Mouse (Mus musculus) heart, embryonic 11.5 days (tissue): ENCODE results near the gene Sdf2l1. TPM values are rescaled to one million over a fixed set of nuclear protein-coding genes. Genes with fewer than 3 reads are reported as not detected.

Source experiments
- ATAC-seq: fragments of 200-750 bp; cut with Nextera tagmentation; replicated peaks from 2 replicates; pipeline ENCODE4 v1.8.0; 2017; ENCODE audit warnings: moderate library complexity; ENCODE audit not compliant: insufficient number of reproducible peaks, low FRiP score, low TSS enrichment
- H3K27ac ChIP-seq: fragments of 300-500 bp; sonication (generic); 2 replicates; pipeline ENCODE4 v1.5.1; 2014; ENCODE audit warnings: mild to moderate bottlenecking, low read depth, low read length
- H3K27me3 ChIP-seq: fragments of 300-500 bp; sonication (generic); 2 replicates; pipeline ENCODE4 v1.6.1; 2014; ENCODE audit warnings: mild to moderate bottlenecking, low read length, mixed read lengths; ENCODE audit not compliant: control insufficient read depth, insufficient read depth
- H3K36me3 ChIP-seq: fragments of 300-500 bp; sonication (generic); 2 replicates; pipeline ENCODE4 v1.6.1; 2014; ENCODE audit warnings: mild to moderate bottlenecking, low read length, moderate library complexity, mixed read lengths; ENCODE audit not compliant: control insufficient read depth, insufficient read depth
- H3K4me1 ChIP-seq: fragments of 300-500 bp; sonication (generic); 2 replicates; pipeline ENCODE4 v1.6.1; 2014; ENCODE audit warnings: low read length; ENCODE audit not compliant: control insufficient read depth, insufficient read depth
- H3K4me2 ChIP-seq: fragments of 300-500 bp; sonication (generic); 2 replicates; pipeline ENCODE4 v1.6.1; 2014; ENCODE audit warnings: mild to moderate bottlenecking, moderate library complexity
- H3K4me3 ChIP-seq: fragments of 300-500 bp; sonication (generic); 2 replicates; pipeline ENCODE4 v1.5.1; 2014; ENCODE audit warnings: low read depth, low read length
- H3K9ac ChIP-seq: fragments of 300-500 bp; sonication (generic); 2 replicates; pipeline ENCODE4 v1.6.1; 2014; ENCODE audit warnings: mild to moderate bottlenecking, low read depth, low read length, moderate library complexity
- H3K9me3 ChIP-seq: fragments of 300-500 bp; sonication (generic); replicated peaks from 2 replicates; pipeline ENCODE4 v1.6.1; 2016; ENCODE audit warnings: low read length; ENCODE audit not compliant: control insufficient read depth
- WGBS: fragments of 180-500 bp; shearing (Covaris S2); extraction: QIAGEN DNeasy Blood & Tissue Kit; methylation state at CpG from one replicate; pipeline ENCODE4 v1.1.7; 2014; ENCODE audit not compliant: insufficient replicate concordance; 5-methylcytosine and 5-hydroxymethylcytosine counted together
- polyA plus RNA-seq: library from polyadenylated mRNA; unstranded; fragments of >200 nt; fragmentation: Nextera tagmentation; extraction: Ambion mirVana; gene quantifications from 2 replicates; pipeline ENCODE4 v1.2.1, GENCODE M21; 2014

Gene Sdf2l1
- polyA plus RNA-seq, 1 experiment from 2014 or later: 63.6 TPM

DNA sequence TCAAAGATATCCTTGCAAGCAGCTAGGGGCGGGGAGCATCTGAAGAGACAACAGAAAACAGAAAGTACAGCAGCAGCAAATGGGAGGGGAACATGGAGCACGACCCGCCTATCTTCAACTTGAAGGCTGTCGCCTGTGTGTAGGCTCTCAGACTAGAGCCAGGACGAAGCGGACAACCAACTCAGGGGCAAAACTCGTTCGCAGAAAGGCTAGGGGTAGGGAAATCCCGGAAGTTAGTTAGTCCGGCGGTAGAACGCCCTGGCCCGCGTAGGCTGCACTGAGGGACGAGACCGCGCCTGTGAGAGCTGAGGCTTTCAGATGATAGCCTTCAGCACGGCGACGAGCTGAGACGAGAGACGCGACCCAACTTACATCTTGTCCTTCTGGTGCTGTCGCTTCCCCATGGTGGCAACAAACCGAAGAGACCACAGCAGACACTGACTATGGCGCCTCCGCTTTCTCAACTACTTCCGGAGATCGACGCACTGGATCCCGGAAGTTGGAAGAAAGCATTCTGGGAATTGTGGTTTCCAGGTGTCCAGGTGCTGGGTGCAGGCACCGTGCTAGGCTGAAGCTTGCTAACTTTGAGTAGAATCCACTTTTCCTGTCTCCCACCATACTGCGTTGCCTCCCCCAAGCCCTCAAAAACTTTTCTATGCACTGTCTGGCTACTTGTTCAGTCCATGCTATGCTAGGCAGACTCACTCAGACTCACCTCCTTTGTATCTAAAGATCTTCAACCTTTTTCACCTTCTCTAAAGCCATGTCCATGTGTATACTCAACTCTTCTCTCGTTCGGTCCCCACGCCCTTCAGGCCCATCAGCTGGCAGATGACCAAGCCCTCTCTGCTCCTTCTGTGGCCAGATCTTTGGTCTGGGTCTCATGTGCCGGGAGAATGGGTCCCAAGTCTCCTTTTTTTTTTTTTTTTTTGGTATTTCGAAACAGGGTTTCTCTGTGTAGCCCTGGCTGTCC lies 21.1 kb downstream of the Sdf2l1 start, which contains the start of gene Ppil2:
Gene Ppil2, minus strand, starts transcription at position 487 of the 973 bp plus-strand sequence.
- H3K36me3 ChIP-seq: peaks cover 19% of the 10 kb centered on the region
- peak; percentile 76 for ATAC-seq
- H3K9me3 ChIP-seq: no peaks in the 10 kb centered on the region
- H3K4me2 ChIP-seq: peak within 1 kb of the TSS; percentile 78
- 9% methylated on average over 38 of the region's 38 CpGs for WGBS
- peak within 1 kb of the TSS; percentile 50; the same call in 1 of the 2 replicates for H3K27ac ChIP-seq
- peaks cover 9% of the 10 kb centered on the region; the same call in 1 of the 2 replicates for H3K4me1 ChIP-seq
- H3K27me3 ChIP-seq: no peaks in the 10 kb centered on the region
- peak within 1 kb of the TSS; percentile 85 for H3K9ac ChIP-seq
- peak within 1 kb of the TSS; percentile 93 for H3K4me3 ChIP-seq

DNA sequence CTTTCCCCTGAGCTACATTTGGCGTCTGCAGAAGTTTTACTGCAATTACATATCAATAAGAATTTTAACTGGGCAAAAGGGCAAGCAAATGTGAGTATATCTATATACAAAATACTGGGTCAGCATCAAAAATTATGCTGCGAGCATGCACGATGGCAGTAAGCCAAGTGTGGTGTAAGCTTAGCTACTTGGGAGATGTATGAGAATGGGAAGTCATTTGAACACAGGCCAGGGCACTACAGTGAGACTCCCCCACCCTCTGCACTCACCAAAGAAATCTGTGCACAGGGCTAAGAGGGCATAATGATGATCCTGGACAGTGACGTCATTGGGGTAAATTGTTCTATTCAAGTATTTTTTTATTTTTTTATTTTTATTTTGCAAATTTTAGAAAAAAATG lies 27.6 kb downstream of the Sdf2l1 start:
- Histone ChIP-seq H3K9ac (no peak overlapping the region), H3K4me3 (no peak overlapping the region), H3K9me3 (no peaks in the 10 kb centered on the region), H3K27ac (no peak overlapping the region), H3K4me2 (no peak overlapping the region), H3K4me1 (peaks cover 1% of the 10 kb centered on the region; the same call in 1 of the 2 replicates), H3K36me3 (peaks cover 29% of the 10 kb centered on the region), H3K27me3 (no peaks in the 10 kb centered on the region)
- WGBS: 91% methylated on average over 4 of the region's 4 CpGs
- no peak for ATAC-seq

DNA sequence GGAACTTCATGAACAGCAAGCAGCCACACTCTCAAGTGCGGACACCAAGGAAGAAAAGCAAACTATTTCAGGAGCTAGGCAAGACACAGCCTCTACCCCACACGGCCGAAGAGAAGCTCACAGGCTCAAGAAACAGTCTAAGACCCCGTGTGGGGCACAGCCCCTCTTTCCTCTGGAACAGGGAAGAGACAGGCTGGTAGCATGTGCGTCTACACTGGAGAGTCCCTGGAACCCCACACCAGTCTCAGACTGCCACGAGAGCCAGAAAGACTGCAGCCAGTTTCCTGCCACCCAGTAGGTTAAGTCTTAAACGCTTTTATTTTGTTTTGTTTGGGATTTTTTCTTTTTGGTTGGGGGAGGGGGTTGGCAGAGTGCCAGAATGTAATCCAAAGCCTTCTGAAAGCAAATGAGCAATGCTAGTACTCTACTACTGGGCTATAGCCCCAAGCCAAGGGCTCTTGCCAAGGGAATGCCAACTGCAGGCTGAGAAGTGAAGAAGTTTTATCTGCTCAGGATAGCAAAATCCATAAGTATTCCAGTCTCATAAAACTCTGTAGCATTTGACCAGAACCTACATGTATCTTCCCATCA lies 29.5 kb downstream of the Sdf2l1 start:
- no peak for ATAC-seq
- Histone ChIP-seq H3K9me3 (no peaks in the 10 kb centered on the region), H3K27ac (no peak overlapping the region)

DNA sequence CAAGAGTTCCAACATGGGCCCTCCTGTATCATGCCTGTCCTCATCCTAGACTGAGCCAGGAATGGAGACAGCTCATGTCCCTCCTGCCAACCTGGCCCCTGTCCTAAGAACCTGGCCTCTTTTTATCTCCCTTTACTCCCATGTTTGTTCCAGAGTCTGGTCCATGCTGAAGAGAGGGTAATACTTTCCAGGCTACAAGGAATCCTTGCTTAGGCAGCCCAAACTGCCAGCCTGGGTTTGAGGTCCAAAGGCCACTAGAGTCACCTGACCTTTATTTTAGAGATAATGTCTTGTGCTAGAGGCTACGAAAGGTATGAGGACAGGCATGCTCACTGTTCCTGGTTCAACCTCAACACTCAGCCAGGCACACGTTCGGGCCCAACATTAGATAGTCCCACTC lies 35.2 kb downstream of the Sdf2l1 start:
- Histone ChIP-seq H3K9me3 (no peaks in the 10 kb centered on the region), H3K4me1 (no peaks in the 10 kb centered on the region), H3K4me3 (no peak overlapping the region), H3K27me3 (no peaks in the 10 kb centered on the region), H3K36me3 (peaks cover 55% of the 10 kb centered on the region), H3K27ac (no peak overlapping the region), H3K4me2 (no peak overlapping the region), H3K9ac (no peak overlapping the region)
- no peak for ATAC-seq
- WGBS: 92% methylated on average over 3 of the region's 3 CpGs

More for the DNA sequence above, 29.5 kb downstream of the Sdf2l1 start:
- Histone ChIP-seq H3K36me3 (peaks cover 31% of the 10 kb centered on the region), H3K4me3 (no peak overlapping the region), H3K4me1 (no peaks in the 10 kb centered on the region), H3K9ac (no peak overlapping the region), H3K4me2 (no peak overlapping the region), H3K27me3 (no peaks in the 10 kb centered on the region)
- 74% methylated on average over 7 of the region's 7 CpGs for WGBS

DNA sequence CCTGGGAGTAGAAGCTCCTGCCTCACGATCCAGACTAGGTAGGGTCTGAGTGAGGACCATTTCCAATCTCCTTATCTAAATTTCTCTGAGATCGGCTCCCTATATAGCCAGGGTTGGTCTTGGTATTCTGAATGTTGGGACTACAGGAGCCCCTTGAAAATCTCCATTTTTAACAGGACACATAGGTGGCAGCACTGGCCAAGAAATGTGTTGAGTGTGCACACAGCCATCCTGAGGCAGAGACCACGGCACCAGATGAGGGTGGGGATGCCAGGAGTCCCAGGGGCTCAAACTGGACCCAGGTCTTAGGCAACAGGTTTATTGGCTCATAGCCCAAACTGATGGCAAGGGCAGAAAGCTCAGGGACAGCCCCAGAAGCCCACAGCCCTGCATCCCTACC lies 43.8 kb downstream of the Sdf2l1 start:
- Histone ChIP-seq H3K4me3 (no peak overlapping the region), H3K4me2 (no peak overlapping the region), H3K4me1 (peaks cover 14% of the 10 kb centered on the region), H3K27me3 (no peaks in the 10 kb centered on the region), H3K9ac (no peak overlapping the region), H3K27ac (no peak overlapping the region), H3K36me3 (peaks cover 43% of the 10 kb centered on the region), H3K9me3 (no peaks in the 10 kb centered on the region)
- ATAC-seq: no peak
- WGBS: 81% methylated on average over 3 of the region's 3 CpGs

DNA sequence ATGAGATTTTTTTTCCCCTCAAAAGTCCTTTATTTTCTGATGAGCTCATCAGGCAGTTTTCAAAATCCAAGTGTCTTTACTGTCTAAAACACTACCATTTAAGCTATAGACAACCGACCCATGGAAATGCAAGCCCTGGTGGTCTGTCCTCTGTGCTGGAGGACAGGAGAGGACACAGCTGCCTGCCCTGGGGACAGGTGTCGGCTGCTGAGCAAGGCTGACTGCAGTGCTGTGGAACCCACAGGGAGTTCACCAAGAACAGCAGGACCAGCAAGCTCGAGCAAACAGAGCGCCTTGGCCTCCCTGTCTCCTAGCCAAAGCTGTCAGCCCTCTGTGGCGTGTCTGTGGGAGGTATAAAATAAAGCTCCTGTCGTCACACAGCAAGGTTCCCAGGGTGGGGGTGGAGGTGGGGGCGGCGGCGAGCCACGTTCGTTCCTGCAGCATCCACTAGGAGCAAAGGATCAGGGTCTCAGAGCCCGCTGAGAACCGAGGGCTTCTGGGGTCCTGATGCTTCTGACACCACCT lies 45.5 kb downstream of the Sdf2l1 start:
- ATAC-seq: no peak
- Histone ChIP-seq H3K4me2 (no peak overlapping the region), H3K4me1 (peaks cover 14% of the 10 kb centered on the region), H3K9me3 (no peaks in the 10 kb centered on the region), H3K9ac (no peak overlapping the region), H3K36me3 (peaks cover 38% of the 10 kb centered on the region), H3K27ac (no peak overlapping the region), H3K27me3 (no peaks in the 10 kb centered on the region), H3K4me3 (no peak overlapping the region)
- 81% methylated on average over 13 of the region's 13 CpGs for WGBS

DNA sequence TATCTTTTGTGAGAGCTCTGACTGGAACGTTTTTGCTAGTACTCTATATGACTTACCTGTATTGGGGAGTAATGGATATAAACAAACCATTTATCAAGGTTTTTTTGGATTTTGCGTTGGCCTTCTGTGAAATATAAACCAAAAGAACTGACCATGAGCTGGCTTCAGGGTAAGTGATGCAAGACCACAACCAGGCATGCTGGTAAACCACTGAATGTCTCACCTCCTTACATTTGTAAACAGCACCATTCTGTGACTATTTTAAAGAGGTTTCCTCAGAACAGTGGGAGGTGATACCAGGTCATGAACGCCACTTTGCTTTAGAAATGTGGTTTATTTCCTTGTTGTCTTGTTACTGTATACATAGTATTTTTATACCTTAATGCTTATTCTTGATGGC lies 45.9 kb downstream of the Sdf2l1 start:
- no peak for ATAC-seq
- WGBS: 77% methylated on average over 3 of the region's 3 CpGs
- H3K27ac ChIP-seq: no peak overlapping the region
- no peaks in the 10 kb centered on the region for H3K27me3 ChIP-seq
- no peak overlapping the region for H3K4me3 ChIP-seq
- no peak overlapping the region for H3K4me2 ChIP-seq
- H3K36me3 ChIP-seq: peaks cover 38% of the 10 kb centered on the region
- no peaks in the 10 kb centered on the region for H3K9me3 ChIP-seq
- H3K9ac ChIP-seq: no peak overlapping the region
- H3K4me1 ChIP-seq: peaks cover 14% of the 10 kb centered on the region

DNA sequence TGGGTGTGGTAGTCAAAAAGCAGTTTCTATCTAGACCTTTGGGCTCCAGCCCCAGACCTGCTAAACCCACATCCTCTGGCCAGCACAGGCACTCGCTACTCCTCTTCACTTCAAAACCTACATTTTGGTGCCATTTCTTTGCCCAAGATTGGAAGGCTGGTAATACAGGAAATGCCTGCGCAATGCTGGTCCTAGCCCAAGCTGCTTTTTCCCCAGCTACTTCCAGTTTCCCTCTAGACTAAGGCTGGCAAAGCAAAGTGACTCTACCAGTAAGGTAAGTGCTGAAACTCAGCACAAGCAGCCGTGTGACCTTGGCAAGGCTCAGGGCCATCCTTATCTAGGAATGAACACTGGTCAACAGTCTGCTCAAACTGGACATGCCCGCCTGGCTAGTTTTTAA lies 46.5 kb downstream of the Sdf2l1 start:
- Histone ChIP-seq H3K9me3 (no peaks in the 10 kb centered on the region), H3K27me3 (no peaks in the 10 kb centered on the region), H3K9ac (no peak overlapping the region), H3K4me2 (no peak overlapping the region), H3K4me1 (peaks cover 14% of the 10 kb centered on the region), H3K36me3 (peaks cover 38% of the 10 kb centered on the region), H3K27ac (0 out of 2 replicates have a peak overlapping the region, but pooled peaks have one; percentile 50), H3K4me3 (no peak overlapping the region)
- ATAC-seq: no peak
- 70% methylated on average over 4 of the region's 4 CpGs for WGBS
